Mouse (Mus musculus) forebrain, embryonic 12.5 days (tissue): ENCODE data around the gene Frmd4a. TPM values are rescaled to one million over a fixed set of nuclear protein-coding genes. Genes with fewer than 3 reads are reported as not detected.
"Not testable (repeated sequence)": the region's sequence is repeated elsewhere in the genome, so short reads cannot be mapped to it uniquely, and the experiment has no call there.

Experiments used
- ATAC-seq: fragments of 200-750 bp; cut with Nextera tagmentation; 2 replicates; pipeline ENCODE4 v1.8.0; 2017; ENCODE audit warnings: moderate TSS enrichment; ENCODE audit not compliant: low FRiP score
- H3K27ac ChIP-seq: fragments of 300-500 bp; sonication (generic); 2 replicates; pipeline ENCODE4 v1.5.1; 2016; ENCODE audit warnings: mild to moderate bottlenecking
- H3K27me3 ChIP-seq: fragments of 300-500 bp; sonication (generic); 2 replicates; pipeline ENCODE4 v1.6.1; 2016; ENCODE audit warnings: mild to moderate bottlenecking
- H3K36me3 ChIP-seq: fragments of 300-500 bp; sonication (generic); replicated peaks from 2 replicates; pipeline ENCODE4 v1.6.1; 2016; ENCODE audit warnings: mild to moderate bottlenecking
- H3K4me1 ChIP-seq: fragments of 300-500 bp; sonication (generic); 2 replicates; pipeline ENCODE4 v1.6.1; 2016
- H3K4me2 ChIP-seq: fragments of 300-500 bp; sonication (generic); 2 replicates; pipeline ENCODE4 v1.6.1; 2016; ENCODE audit warnings: mild to moderate bottlenecking, moderate library complexity
- H3K4me3 ChIP-seq: fragments of 300-500 bp; sonication (generic); replicated peaks from 2 replicates; pipeline ENCODE4 v1.5.1; 2016; ENCODE audit warnings: mild to moderate bottlenecking
- H3K9ac ChIP-seq: fragments of 300-500 bp; sonication (generic); 2 replicates; pipeline ENCODE4 v1.6.1; 2016; ENCODE audit warnings: mild to moderate bottlenecking
- H3K9me3 ChIP-seq: fragments of 300-500 bp; sonication (generic); 2 replicates; pipeline ENCODE4 v1.6.1; 2016
- WGBS: fragments of 180-500 bp; shearing (Covaris S2); methylation state at CpG from one replicate; pipeline ENCODE4 v1.1.7; 2016; 5-methylcytosine and 5-hydroxymethylcytosine counted together
- polyA plus RNA-seq: library from polyadenylated mRNA; unstranded; fragments of >200 nt; fragmentation: Nextera tagmentation; extraction: Ambion mirVana; gene quantifications from 2 replicates; pipeline ENCODE4 v1.2.1, GENCODE M21; 2016

Frmd4a gene
- polyA plus RNA-seq, 1 experiment from 2014 or later, result 51.3 TPM

- no peaks in the 10 kb centered on the region for H3K9me3 ChIP-seq
- no peak overlapping the region for H3K27ac ChIP-seq
- no peak overlapping the region for H3K9ac ChIP-seq
- 54% methylated on average over 4 of the region's 4 CpGs for WGBS
- H3K4me1 ChIP-seq, result peaks cover 30% of the 10 kb centered on the region
- no peak for ATAC-seq
- H3K4me3 ChIP-seq, result no peak overlapping the region
- peaks cover 13% of the 10 kb centered on the region for H3K27me3 ChIP-seq
- H3K4me2 ChIP-seq, result no peak overlapping the region
- H3K36me3 ChIP-seq, result no peaks in the 10 kb centered on the region
These were observed 210.0 kb downstream of the Frmd4a start for GRCm38 (mm10) chr2:4227563-4227962.

GRCm38 (mm10) chr2:4228510-4228909 lies 211.0 kb downstream of the Frmd4a start:
- H3K27me3 ChIP-seq, result peaks cover 13% of the 10 kb centered on the region
- no peaks in the 10 kb centered on the region for H3K9me3 ChIP-seq
- H3K36me3 ChIP-seq, result no peaks in the 10 kb centered on the region
- 0 out of 2 replicates have a peak, but pooled peaks have one; percentile 23 for ATAC-seq
- no peak overlapping the region for H3K9ac ChIP-seq
- H3K27ac ChIP-seq, result no peak overlapping the region
- no peak overlapping the region for H3K4me3 ChIP-seq
- H3K4me2 ChIP-seq, result no peak overlapping the region
- WGBS, result 49% methylated on average over 3 of the region's 3 CpGs
- peaks cover 37% of the 10 kb centered on the region for H3K4me1 ChIP-seq

GRCm38 (mm10) chr2:4232335-4232734 lies 214.8 kb downstream of the Frmd4a start:
- H3K27me3 ChIP-seq, result peaks cover 19% of the 10 kb centered on the region
- peak overlapping the region; percentile 47 for H3K4me2 ChIP-seq
- H3K4me1 ChIP-seq, result peaks cover 35% of the 10 kb centered on the region
- H3K4me3 ChIP-seq, result no peak overlapping the region
- H3K9ac ChIP-seq, result no peak overlapping the region
- 28% methylated on average over 3 of the region's 3 CpGs for WGBS
- ATAC-seq, result peak; percentile 27; the same call in 1 of the 2 replicates
- H3K9me3 ChIP-seq, result no peaks in the 10 kb centered on the region
- H3K27ac ChIP-seq, result peak overlapping the region; percentile 73; the same call in 1 of the 2 replicates
- H3K36me3 ChIP-seq, result no peaks in the 10 kb centered on the region

- Histone ChIP-seq H3K4me3 (0 out of 2 replicates have a peak overlapping the region, but pooled peaks have one; percentile 11), H3K27me3 (peaks cover 19% of the 10 kb centered on the region), H3K9ac (0 out of 2 replicates have a peak overlapping the region, but pooled peaks have one; percentile 7), H3K9me3 (no peaks in the 10 kb centered on the region), H3K4me2 (peak overlapping the region; percentile 47), H3K36me3 (no peaks in the 10 kb centered on the region), H3K27ac (peak overlapping the region; percentile 73), H3K4me1 (peaks cover 30% of the 10 kb centered on the region)
- 20% methylated on average over 10 of the region's 10 CpGs for WGBS
- ATAC-seq, result peak; percentile 66
These were observed 215.3 kb downstream of the Frmd4a start for GRCm38 (mm10) chr2:4232761-4233322.

- no peak overlapping the region for H3K4me2 ChIP-seq
- no peaks in the 10 kb centered on the region for H3K9me3 ChIP-seq
- no peaks in the 10 kb centered on the region for H3K36me3 ChIP-seq
- no peak overlapping the region for H3K9ac ChIP-seq
- no peak overlapping the region for H3K27ac ChIP-seq
- 97% methylated on average over 5 of the region's 5 CpGs for WGBS
- H3K4me1 ChIP-seq, result peaks cover 11% of the 10 kb centered on the region
- H3K4me3 ChIP-seq, result no peak overlapping the region
- no peak for ATAC-seq
- H3K27me3 ChIP-seq, result 0 out of 2 replicates have a peak, but pooled peaks cover 5% of the 10 kb centered on the region
These were observed 220.2 kb downstream of the Frmd4a start for GRCm38 (mm10) chr2:4237686-4238085.

GRCm38 (mm10) chr2:4249723-4250122 lies 232.2 kb downstream of the Frmd4a start:
- no peaks in the 10 kb centered on the region for H3K36me3 ChIP-seq
- H3K27ac ChIP-seq, result no peak overlapping the region
- H3K9ac ChIP-seq, result no peak overlapping the region
- H3K27me3 ChIP-seq, result no peaks in the 10 kb centered on the region
- no peak overlapping the region for H3K4me2 ChIP-seq
- H3K9me3 ChIP-seq, result no peaks in the 10 kb centered on the region
- 27% methylated on average over 6 of the region's 6 CpGs for WGBS
- ATAC-seq, result no peak
- H3K4me3 ChIP-seq, result no peak overlapping the region
- peaks cover 11% of the 10 kb centered on the region for H3K4me1 ChIP-seq

GRCm38 (mm10) chr2:4252541-4253291 lies 235.2 kb downstream of the Frmd4a start:
- H3K27me3 ChIP-seq, result no peaks in the 10 kb centered on the region
- ATAC-seq, result no peak
- no peak overlapping the region for H3K4me3 ChIP-seq
- no peak overlapping the region for H3K27ac ChIP-seq
- H3K9ac ChIP-seq, result no peak overlapping the region
- no peaks in the 10 kb centered on the region for H3K36me3 ChIP-seq
- 58% methylated on average over 9 of the region's 9 CpGs for WGBS
- H3K4me1 ChIP-seq, result peaks cover 11% of the 10 kb centered on the region
- no peak overlapping the region for H3K4me2 ChIP-seq
- H3K9me3 ChIP-seq, result no peaks in the 10 kb centered on the region

GRCm38 (mm10) chr2:4253348-4253747 lies 235.8 kb downstream of the Frmd4a start:
- ATAC-seq, result no peak
- no peaks in the 10 kb centered on the region for H3K36me3 ChIP-seq
- no peak overlapping the region for H3K4me3 ChIP-seq
- no peaks in the 10 kb centered on the region for H3K9me3 ChIP-seq
- no peak overlapping the region for H3K27ac ChIP-seq
- no peak overlapping the region for H3K4me2 ChIP-seq
- H3K4me1 ChIP-seq, result peaks cover 11% of the 10 kb centered on the region
- H3K27me3 ChIP-seq, result no peaks in the 10 kb centered on the region
- no peak overlapping the region for H3K9ac ChIP-seq
- WGBS, result 38% methylated on average over 4 of the region's 4 CpGs

- no peaks in the 10 kb centered on the region for H3K36me3 ChIP-seq
- H3K9me3 ChIP-seq, result no peaks in the 10 kb centered on the region
- no peak overlapping the region for H3K9ac ChIP-seq
- no peak overlapping the region for H3K4me3 ChIP-seq
- H3K27ac ChIP-seq, result no peak overlapping the region
- 90% methylated on average over 5 of the region's 5 CpGs for WGBS
- ATAC-seq, result no peak
- no peaks in the 10 kb centered on the region for H3K27me3 ChIP-seq
- H3K4me1 ChIP-seq, result peaks cover 11% of the 10 kb centered on the region
- no peak overlapping the region for H3K4me2 ChIP-seq
These were observed 236.6 kb downstream of the Frmd4a start for GRCm38 (mm10) chr2:4254083-4254482.

- no peak for ATAC-seq
- Histone ChIP-seq H3K9me3 (no peaks in the 10 kb centered on the region), H3K4me3 (no peak overlapping the region), H3K4me2 (no peak overlapping the region), H3K9ac (no peak overlapping the region), H3K4me1 (peaks cover 13% of the 10 kb centered on the region), H3K36me3 (no peaks in the 10 kb centered on the region), H3K27ac (no peak overlapping the region), H3K27me3 (0 out of 2 replicates have a peak, but pooled peaks cover 6% of the 10 kb centered on the region)
- 77% methylated on average over 2 of the region's 2 CpGs for WGBS
These were observed 238.7 kb downstream of the Frmd4a start for GRCm38 (mm10) chr2:4256242-4256641.

GRCm38 (mm10) chr2:4257604-4258003 lies 240.1 kb downstream of the Frmd4a start:
- no peaks in the 10 kb centered on the region for H3K9me3 ChIP-seq
- no peak overlapping the region for H3K4me2 ChIP-seq
- H3K4me3 ChIP-seq, result no peak overlapping the region
- H3K27ac ChIP-seq, result no peak overlapping the region
- 0 out of 2 replicates have a peak, but pooled peaks cover 10% of the 10 kb centered on the region for H3K27me3 ChIP-seq
- peaks cover 13% of the 10 kb centered on the region for H3K4me1 ChIP-seq
- H3K9ac ChIP-seq, result no peak overlapping the region
- 92% methylated on average over 1 of the region's 1 CpGs for WGBS
- H3K36me3 ChIP-seq, result no peaks in the 10 kb centered on the region
- no peak for ATAC-seq

- H3K4me3 ChIP-seq, H3K9ac ChIP-seq, H3K36me3 ChIP-seq, H3K27ac ChIP-seq, H3K4me1 ChIP-seq, H3K4me2 ChIP-seq, H3K27me3 ChIP-seq, H3K9me3 ChIP-seq, ATAC-seq: not testable (repeated sequence)
- WGBS, result 98% methylated on average over 12 of the region's 12 CpGs
These were observed 241.3 kb downstream of the Frmd4a start for GRCm38 (mm10) chr2:4258803-4259202.
